Mouse (Mus musculus): Measurements from ENCODE around the gene Ifi27l2b. TPM values are rescaled to one million over a fixed set of nuclear protein-coding genes. Genes with fewer than 3 reads are reported as not detected.
"Not testable (repeated sequence)": the region's sequence is repeated elsewhere in the genome, so short reads cannot be mapped to it uniquely, and the experiment has no call there.

Gene Ifi27l2b
- polyA plus RNA-seq, 1 experiment from 2014 or later, result 6.5 TPM

DNA sequence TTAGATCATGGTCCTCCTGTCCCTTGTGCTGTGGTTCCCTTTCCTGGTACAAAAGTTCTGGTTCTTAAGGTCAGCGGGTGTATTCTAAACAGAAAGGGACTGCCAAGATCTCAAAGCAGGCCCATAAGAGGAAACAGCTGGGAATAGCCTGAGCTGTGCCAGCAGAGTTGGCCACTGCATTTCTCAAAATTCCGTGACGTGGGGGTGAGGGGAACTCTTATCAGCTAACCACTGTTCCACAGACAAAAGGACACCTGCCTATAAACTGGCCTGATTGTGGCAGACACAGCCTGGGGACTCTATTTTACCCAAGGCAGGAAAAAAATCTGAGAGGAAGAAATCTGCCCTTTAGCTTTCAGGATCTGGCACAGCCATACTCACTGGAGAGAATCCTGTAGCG, 30.3 kb upstream of the Ifi27l2b start:
- 61% methylated on average over 4 of the region's 4 CpGs for WGBS
- Histone ChIP-seq H3K36me3 (ENCODE audit: control insufficient read depth, insufficient read depth, low read length) (no peaks in the 10 kb centered on the region), H3K27me3 (replicated peaks; ENCODE audit: control insufficient read depth, insufficient read depth, low read length) (no peaks in the 10 kb centered on the region), H3K27ac (ENCODE audit: low read depth) (no peak overlapping the region), H3K4me3 (ENCODE audit: low read depth, low read length) (no peak overlapping the region), H3K9ac (ENCODE audit: low read length) (no peak overlapping the region), H3K4me1 (replicated peaks; ENCODE audit: control insufficient read depth, insufficient read depth, low read length) (no peaks in the 10 kb centered on the region), H3K4me2 (ENCODE audit: low read length) (no peak overlapping the region), H3K9me3 (ENCODE audit: control insufficient read depth, low read length) (no peaks in the 10 kb centered on the region)
- no peak for ATAC-seq (replicated peaks; ENCODE audit: low FRiP score, low TSS enrichment, low read depth)
- DNase-seq (ENCODE audit: low spot score), result no peak

GRCm38 (mm10) chr12:103486726-103487125, 29.7 kb upstream of the Ifi27l2b start:
- 72% methylated on average over 1 of the region's 1 CpGs for WGBS
- no peak overlapping the region for H3K27ac ChIP-seq (ENCODE audit: low read depth)
- DNase-seq (ENCODE audit: low spot score), result no peak

GRCm38 (mm10) chr12:103484200-103484972, 27.4 kb upstream of the Ifi27l2b start:
- 66% methylated on average over 9 of the region's 9 CpGs for WGBS
- H3K4me1 ChIP-seq (replicated peaks; ENCODE audit: control insufficient read depth, insufficient read depth, low read length); H3K9ac ChIP-seq (ENCODE audit: low read length); H3K36me3 ChIP-seq (ENCODE audit: control insufficient read depth, insufficient read depth, low read length); DNase-seq (ENCODE audit: low spot score); H3K27me3 ChIP-seq (replicated peaks; ENCODE audit: control insufficient read depth, insufficient read depth, low read length); ATAC-seq (replicated peaks; ENCODE audit: low FRiP score, low TSS enrichment, low read depth); H3K4me2 ChIP-seq (ENCODE audit: low read length); H3K9me3 ChIP-seq (ENCODE audit: control insufficient read depth, low read length); H3K4me3 ChIP-seq (ENCODE audit: low read depth, low read length); H3K27ac ChIP-seq (ENCODE audit: low read depth): not testable (repeated sequence)

More at GRCm38 (mm10) chr12:103486726-103487125, 29.7 kb upstream of the Ifi27l2b start:
- Histone ChIP-seq H3K4me3 (ENCODE audit: low read depth, low read length) (no peak overlapping the region), H3K9ac (ENCODE audit: low read length) (no peak overlapping the region), H3K27me3 (replicated peaks; ENCODE audit: control insufficient read depth, insufficient read depth, low read length) (no peaks in the 10 kb centered on the region), H3K9me3 (ENCODE audit: control insufficient read depth, low read length) (no peaks in the 10 kb centered on the region), H3K4me2 (ENCODE audit: low read length) (no peak overlapping the region), H3K4me1 (replicated peaks; ENCODE audit: control insufficient read depth, insufficient read depth, low read length) (no peaks in the 10 kb centered on the region), H3K36me3 (ENCODE audit: control insufficient read depth, insufficient read depth, low read length) (no peaks in the 10 kb centered on the region)
- no peak for ATAC-seq (replicated peaks; ENCODE audit: low FRiP score, low TSS enrichment, low read depth)

GRCm38 (mm10) chr12:103482781-103483180, 25.8 kb upstream of the Ifi27l2b start:
- Histone ChIP-seq H3K4me1 (replicated peaks; ENCODE audit: control insufficient read depth, insufficient read depth, low read length) (no peaks in the 10 kb centered on the region), H3K36me3 (ENCODE audit: control insufficient read depth, insufficient read depth, low read length) (no peaks in the 10 kb centered on the region), H3K4me2 (ENCODE audit: low read length) (no peak overlapping the region), H3K27me3 (replicated peaks; ENCODE audit: control insufficient read depth, insufficient read depth, low read length) (no peaks in the 10 kb centered on the region), H3K9me3 (ENCODE audit: control insufficient read depth, low read length) (no peaks in the 10 kb centered on the region), H3K9ac (ENCODE audit: low read length) (no peak overlapping the region), H3K27ac (ENCODE audit: low read depth) (no peak overlapping the region), H3K4me3 (ENCODE audit: low read depth, low read length) (no peak overlapping the region)
- 82% methylated on average over 2 of the region's 2 CpGs for WGBS
- ATAC-seq (replicated peaks; ENCODE audit: low FRiP score, low TSS enrichment, low read depth), result no peak
- DNase-seq (ENCODE audit: low spot score), result no peak

DNA sequence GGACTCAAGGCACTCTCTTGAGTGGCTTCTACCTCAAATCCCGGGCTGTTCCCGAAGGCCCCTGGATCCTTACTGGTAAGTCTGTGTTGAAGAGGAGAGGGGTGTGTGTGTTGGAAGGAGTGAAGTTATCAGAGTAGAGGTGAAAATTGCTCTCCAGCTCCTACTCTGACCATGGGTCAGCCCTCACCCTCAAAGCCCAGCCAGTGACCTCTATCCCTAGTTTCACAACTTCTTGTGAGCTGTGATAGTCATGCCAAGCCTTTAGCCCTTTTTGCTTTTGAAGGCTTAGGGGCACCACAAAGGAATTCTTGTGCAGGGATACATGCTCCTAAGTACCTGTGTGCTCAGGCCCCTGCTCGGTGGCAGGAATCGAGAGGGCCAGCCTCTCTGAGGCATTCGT, 24.6 kb upstream of the Ifi27l2b start:
- H3K9ac ChIP-seq (ENCODE audit: low read length), result no peak overlapping the region
- H3K4me3 ChIP-seq (ENCODE audit: low read depth, low read length), result no peak overlapping the region
- no peaks in the 10 kb centered on the region for H3K9me3 ChIP-seq (ENCODE audit: control insufficient read depth, low read length)
- H3K27ac ChIP-seq (ENCODE audit: low read depth), result no peak overlapping the region
- H3K4me2 ChIP-seq (ENCODE audit: low read length), result no peak overlapping the region
- 75% methylated on average over 5 of the region's 5 CpGs for WGBS
- no peaks in the 10 kb centered on the region for H3K27me3 ChIP-seq (replicated peaks; ENCODE audit: control insufficient read depth, insufficient read depth, low read length)
- H3K36me3 ChIP-seq (ENCODE audit: control insufficient read depth, insufficient read depth, low read length), result no peaks in the 10 kb centered on the region
- H3K4me1 ChIP-seq (replicated peaks; ENCODE audit: control insufficient read depth, insufficient read depth, low read length), result no peaks in the 10 kb centered on the region
- DNase-seq (ENCODE audit: low spot score) (no peak), ATAC-seq (replicated peaks; ENCODE audit: low FRiP score, low TSS enrichment, low read depth) (no peak)

GRCm38 (mm10) chr12:103477461-103478015, 20.5 kb upstream of the Ifi27l2b start:
- H3K27me3 ChIP-seq (replicated peaks; ENCODE audit: control insufficient read depth, insufficient read depth, low read length), result no peaks in the 10 kb centered on the region
- no peaks in the 10 kb centered on the region for H3K4me1 ChIP-seq (replicated peaks; ENCODE audit: control insufficient read depth, insufficient read depth, low read length)
- H3K27ac ChIP-seq (ENCODE audit: low read depth), result no peak overlapping the region
- H3K36me3 ChIP-seq (ENCODE audit: control insufficient read depth, insufficient read depth, low read length), result no peaks in the 10 kb centered on the region
- ATAC-seq (replicated peaks; ENCODE audit: low FRiP score, low TSS enrichment, low read depth) (no peak), DNase-seq (ENCODE audit: low spot score) (no peak)
- no peaks in the 10 kb centered on the region for H3K9me3 ChIP-seq (ENCODE audit: control insufficient read depth, low read length)
- 49% methylated on average over 7 of the region's 7 CpGs for WGBS
- no peak overlapping the region for H3K4me3 ChIP-seq (ENCODE audit: low read depth, low read length)
- no peak overlapping the region for H3K9ac ChIP-seq (ENCODE audit: low read length)
- H3K4me2 ChIP-seq (ENCODE audit: low read length), result no peak overlapping the region

GRCm38 (mm10) chr12:103476779-103477389, 19.9 kb upstream of the Ifi27l2b start:
- Histone ChIP-seq H3K27me3 (replicated peaks; ENCODE audit: control insufficient read depth, insufficient read depth, low read length) (no peaks in the 10 kb centered on the region), H3K4me1 (replicated peaks; ENCODE audit: control insufficient read depth, insufficient read depth, low read length) (no peaks in the 10 kb centered on the region), H3K36me3 (ENCODE audit: control insufficient read depth, insufficient read depth, low read length) (no peaks in the 10 kb centered on the region), H3K9ac (ENCODE audit: low read length) (no peak overlapping the region), H3K27ac (ENCODE audit: low read depth) (no peak overlapping the region), H3K4me3 (ENCODE audit: low read depth, low read length) (no peak overlapping the region), H3K9me3 (ENCODE audit: control insufficient read depth, low read length) (no peaks in the 10 kb centered on the region), H3K4me2 (ENCODE audit: low read length) (no peak overlapping the region)
- WGBS, result 68% methylated on average over 1 of the region's 1 CpGs
- ATAC-seq (replicated peaks; ENCODE audit: low FRiP score, low TSS enrichment, low read depth), result no peak
- no peak for DNase-seq (ENCODE audit: low spot score)

DNA sequence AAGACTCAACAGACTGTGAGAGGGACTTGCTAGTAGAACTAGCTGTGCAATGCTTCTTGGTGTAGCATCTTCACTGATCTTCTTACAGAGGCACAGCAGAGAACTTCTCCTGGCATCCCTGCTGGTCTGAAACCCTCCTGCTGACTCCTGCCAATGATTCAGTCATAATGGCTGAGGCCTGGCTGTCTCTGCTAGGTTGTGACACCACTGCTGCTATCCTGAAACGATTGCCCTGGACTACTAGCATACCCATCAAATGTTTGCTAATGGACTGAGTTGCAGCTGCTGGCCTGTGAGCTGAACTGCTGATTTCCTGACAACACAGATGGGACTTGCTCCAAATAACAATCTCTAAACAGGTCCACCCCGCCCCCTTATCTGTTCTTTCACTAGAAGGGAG, 17.5 kb upstream of the Ifi27l2b start:
- no peak for ATAC-seq (replicated peaks; ENCODE audit: low FRiP score, low TSS enrichment, low read depth)

More for the DNA sequence above, 17.5 kb upstream of the Ifi27l2b start:
- no peak for DNase-seq (ENCODE audit: low spot score)
- WGBS, result 39% methylated on average over 2 of the region's 2 CpGs
- Histone ChIP-seq H3K27me3 (replicated peaks; ENCODE audit: control insufficient read depth, insufficient read depth, low read length) (no peaks in the 10 kb centered on the region), H3K9ac (ENCODE audit: low read length) (no peak overlapping the region), H3K9me3 (ENCODE audit: control insufficient read depth, low read length) (no peaks in the 10 kb centered on the region), H3K4me1 (replicated peaks; ENCODE audit: control insufficient read depth, insufficient read depth, low read length) (no peaks in the 10 kb centered on the region), H3K4me2 (ENCODE audit: low read length) (no peak overlapping the region), H3K36me3 (ENCODE audit: control insufficient read depth, insufficient read depth, low read length) (no peaks in the 10 kb centered on the region), H3K4me3 (ENCODE audit: low read depth, low read length) (no peak overlapping the region), H3K27ac (ENCODE audit: low read depth) (no peak overlapping the region)
